Comparison of ENCODE assay signal across 11 mouse cellular contexts in the genomic region with DNA sequence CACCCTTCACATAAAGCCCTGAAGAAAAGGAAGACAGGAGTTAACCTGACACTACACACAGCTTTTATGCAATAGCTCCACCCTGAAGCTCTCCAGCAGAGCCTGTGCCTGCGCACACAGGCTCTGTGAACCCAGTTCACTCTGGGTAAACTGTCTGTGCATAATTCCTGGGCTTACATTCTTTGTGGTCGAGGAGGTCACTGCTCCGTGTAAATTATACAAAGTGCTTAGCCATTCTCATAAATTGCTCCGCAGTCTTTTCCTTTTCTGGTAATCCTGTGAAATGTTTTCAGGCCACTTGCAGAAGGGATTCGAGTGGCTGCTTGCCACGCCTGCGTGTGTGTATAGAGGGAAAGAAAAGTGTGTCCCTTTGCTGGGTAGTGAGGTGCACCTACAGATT.
DNase-seq lines count a peak whose midpoint lies in the region; ATAC-seq and TF ChIP-seq lines count a peak whose summit lies in the region.
"Had no signal": no experiment of that assay in that cellular context is flagged by ENCODE, and none has a peak within 500 bp of the region (broad histone marks: within the 10 kb centered on the region; RNA-seq: fewer than 3 reads in every experiment).

No protein-coding gene starts in this region.

- peak; percentile 88 for ATAC-seq in lung, embryonic 16.5 days (ENCODE audit: low read depth)
- peak; percentile 24; the same call in 1 of the 2 replicates for ATAC-seq in hindbrain, embryonic 14.5 days (ENCODE audit: low FRiP score)
- ATAC-seq in stomach, embryonic 16.5 days (ENCODE audit: insufficient read depth, low FRiP score), result peak; percentile 86

- H3K36me3 ChIP-seq in lung, embryonic 16.5 days (ENCODE audit: control insufficient read depth, insufficient read depth, low read length), result no peaks in the 10 kb centered on the region
- no peaks in the 10 kb centered on the region for H3K36me3 ChIP-seq in hindbrain, embryonic 14.5 days (replicated peaks; ENCODE audit: control insufficient read depth, insufficient read depth)
- no peaks in the 10 kb centered on the region for H3K36me3 ChIP-seq in stomach, embryonic 16.5 days (ENCODE audit: control insufficient read depth, insufficient read depth, low read length)

- H3K4me1 ChIP-seq in lung, embryonic 16.5 days (replicated peaks; ENCODE audit: control insufficient read depth, insufficient read depth, low read length), result peaks cover 5% of the 10 kb centered on the region; the same call in 1 of the 2 replicates
- H3K4me1 ChIP-seq in hindbrain, embryonic 14.5 days (replicated peaks; ENCODE audit: control insufficient read depth, insufficient read depth, low read length), result peaks cover 11% of the 10 kb centered on the region
- H3K4me1 ChIP-seq in stomach, embryonic 16.5 days (ENCODE audit: control insufficient read depth, insufficient read depth, low read length), result peaks cover 33% of the 10 kb centered on the region

- no peak for TF ChIP-seq CTCF in layer of hippocampus, adult 2 months (conservative IDR thresholded peaks at IDR 0.05)

- H3K4me2 ChIP-seq in lung, embryonic 16.5 days (ENCODE audit: low read depth, low read length), result no peak overlapping the region
- H3K4me2 ChIP-seq in hindbrain, embryonic 14.5 days (replicated peaks), result no peak overlapping the region
- peak overlapping the region; percentile 6; the same call in 1 of the 2 replicates for H3K4me2 ChIP-seq in stomach, embryonic 16.5 days (ENCODE audit: low read depth, low read length)

- H3K9ac ChIP-seq in lung, embryonic 16.5 days (ENCODE audit: low read length), result no peak overlapping the region
- no peak overlapping the region; the same call in 1 of the 2 replicates for H3K9ac ChIP-seq in hindbrain, embryonic 14.5 days
- H3K9ac ChIP-seq in stomach, embryonic 16.5 days (ENCODE audit: low read length), result 0 out of 2 replicates have a peak overlapping the region, but pooled peaks have one; percentile 11

- H3K9me3 ChIP-seq in lung, embryonic 16.5 days (ENCODE audit: control insufficient read depth, low read length), result no peaks in the 10 kb centered on the region
- H3K9me3 ChIP-seq in hindbrain, embryonic 14.5 days (ENCODE audit: control insufficient read depth, low read length), result no peaks in the 10 kb centered on the region
- no peaks in the 10 kb centered on the region for H3K9me3 ChIP-seq in stomach, embryonic 16.5 days (replicated peaks; ENCODE audit: control insufficient read depth, low read length)

- H3K4me3 ChIP-seq in lung, embryonic 16.5 days (ENCODE audit: low read length), result no peak overlapping the region
- no peak overlapping the region for H3K4me3 ChIP-seq in hindbrain, embryonic 14.5 days (replicated peaks; ENCODE audit: low read length)
- no peak overlapping the region for H3K4me3 ChIP-seq in stomach, embryonic 16.5 days (replicated peaks; ENCODE audit: low read length)
- no peak overlapping the region for H3K4me3 ChIP-seq in layer of hippocampus, adult 2 months

- intact Hi-C loops in gastrocnemius, postnatal 36 days (cut with DNase I), result no loop called here

- H3K27me3 ChIP-seq in lung, embryonic 16.5 days (ENCODE audit: control insufficient read depth, insufficient read depth, low read depth, low read length), result no peaks in the 10 kb centered on the region
- no peaks in the 10 kb centered on the region for H3K27me3 ChIP-seq in hindbrain, embryonic 14.5 days (ENCODE audit: control insufficient read depth, insufficient read depth, low read length)
- H3K27me3 ChIP-seq in stomach, embryonic 16.5 days (ENCODE audit: control insufficient read depth, insufficient read depth, low read length), result no peaks in the 10 kb centered on the region

- WGBS in lung, embryonic 16.5 days, result 32% methylated on average over 7 of the region's 7 CpGs
- 38% methylated on average over 7 of the region's 7 CpGs for WGBS in hindbrain, embryonic 14.5 days
- 19% methylated on average over 7 of the region's 7 CpGs for WGBS in stomach, embryonic 16.5 days

- H3K27ac ChIP-seq in lung, embryonic 16.5 days (ENCODE audit: low read length), result peak overlapping the region; percentile 75
- H3K27ac ChIP-seq in hindbrain, embryonic 14.5 days, result no peak overlapping the region
- H3K27ac ChIP-seq in stomach, embryonic 16.5 days (ENCODE audit: low read length), result peak overlapping the region; percentile 90
- no peak overlapping the region for H3K27ac ChIP-seq in layer of hippocampus, adult 2 months

- no peak for DNase-seq in lung, postnatal 14 days
- DNase-seq in hindbrain, embryonic 14.5 days (ENCODE audit: low spot score), result no peak
- DNase-seq in kidney, postnatal 36 days, result peak; percentile 45 to 46
- no peak for DNase-seq in layer of hippocampus, adult 2 months (ENCODE audit: low spot score in 2 of 2)
- no peak for DNase-seq in gastrocnemius, postnatal 36 days
- no peak for DNase-seq in thymus, postnatal 14 days
- DNase-seq: adrenal gland, adult 8-10 months; gastrocnemius, postnatal 14 days; thymus, adult 18-20 months had no signal

Comparison
In these comparisons a context has a peak if more than half of its experiments do, and no peak if none do; other contexts are left out.
1. ATAC-seq: peak in every context shown above with its lines; median percentile 88 in lung, embryonic 16.5 days; 86 in stomach, embryonic 16.5 days; 24 in hindbrain, embryonic 14.5 days.
2. H3K27ac ChIP-seq: peak in lung, embryonic 16.5 days (single experiment) and stomach, embryonic 16.5 days (single experiment); none in hindbrain, embryonic 14.5 days (single experiment) and layer of hippocampus, adult 2 months (single experiment).
3. DNase-seq: peak in kidney, postnatal 36 days (2 of 2); none in lung, postnatal 14 days (single experiment), hindbrain, embryonic 14.5 days (single experiment), layer of hippocampus, adult 2 months (0 of 2), gastrocnemius, postnatal 36 days (0 of 2) and thymus, postnatal 14 days (single experiment).